Mouse (Mus musculus) myocyte (in vitro differentiated cells): ENCODE measurements around the gene Spred2. TPM values are rescaled to one million over a fixed set of nuclear protein-coding genes. Genes with fewer than 3 reads are reported as not detected.

Experiments
- H3K27me3 ChIP-seq: one replicate; pipeline ENCODE4 v1.6.1; 2011; ENCODE audit not compliant: control insufficient read depth, insufficient read depth, insufficient read length
- H3K36me3 ChIP-seq: one replicate; pipeline ENCODE4 v1.6.1; 2011; ENCODE audit not compliant: control insufficient read depth, insufficient read depth
- H3K4me2 ChIP-seq: one replicate; pipeline ENCODE4 v1.6.1; 2011; ENCODE audit warnings: low read depth, control low read depth
- H3K4me3 ChIP-seq: one replicate; pipeline ENCODE4 v1.5.1; 2011; ENCODE audit warnings: mild to moderate bottlenecking, control low read depth, moderate library complexity
- H3K79me2 ChIP-seq: one replicate; pipeline ENCODE4 v1.6.1; 2011; ENCODE audit not compliant: control insufficient read depth, insufficient read depth
- H3ac ChIP-seq: one replicate; pipeline ENCODE4 v1.6.1; 2011; ENCODE audit not compliant: control insufficient read depth, insufficient read length
- CEBPB ChIP-seq: IDR thresholded peaks from 2 replicates; pipeline ENCODE4 v1.6.1; 2011; ENCODE audit warnings: mild to moderate bottlenecking, moderate library complexity; ENCODE audit not compliant: poor library complexity, insufficient read depth, severe bottlenecking
- E2F4 ChIP-seq: IDR thresholded peaks from one replicate; pipeline ENCODE4 v1.6.1; 2011; ENCODE audit warnings: mild to moderate bottlenecking, control low read depth, moderate library complexity; ENCODE audit not compliant: insufficient read depth
- MAX ChIP-seq: IDR thresholded peaks from one replicate; pipeline ENCODE4 v1.6.1; 2011; ENCODE audit warnings: low read depth, mild to moderate bottlenecking, control low read depth
- MYOD1 ChIP-seq, 3 experiments: IDR thresholded peaks; one replicate each; pipeline ENCODE4 v1.6.1; 2011; ENCODE audit warnings: control low read depth in 2 of 3, low read depth in 2 of 3, mild to moderate bottlenecking in 2 of 3, moderate library complexity in 1 of 3; ENCODE audit not compliant: insufficient read length in 2 of 3, control insufficient read depth in 1 of 3
- MYOG ChIP-seq, 3 experiments: IDR thresholded peaks; one replicate each; pipeline ENCODE4 v1.6.1; 2011; ENCODE audit warnings: control low read depth in 2 of 3, low read depth in 2 of 3, mild to moderate bottlenecking in 2 of 3; ENCODE audit not compliant: insufficient read length in 2 of 3, control insufficient read depth in 1 of 3, insufficient read depth in 1 of 3
- POLR2A ChIP-seq: IDR thresholded peaks from one replicate; pipeline ENCODE4 v1.6.1; 2011; ENCODE audit warnings: low read depth, mild to moderate bottlenecking, control low read depth, moderate library complexity; ENCODE audit not compliant: insufficient read length
- POLR2AphosphoS2 ChIP-seq: IDR thresholded peaks from one replicate; pipeline ENCODE4 v1.6.1; 2011; ENCODE audit warnings: low read depth, control low read depth; ENCODE audit not compliant: insufficient read length
- REST ChIP-seq: IDR thresholded peaks from one replicate; pipeline ENCODE4 v1.6.1; 2011; ENCODE audit warnings: mild to moderate bottlenecking, control low read depth, moderate library complexity; ENCODE audit not compliant: insufficient read depth, insufficient read length
- SRF ChIP-seq: IDR thresholded peaks from one replicate; pipeline ENCODE4 v1.6.1; 2011; ENCODE audit warnings: low read depth; ENCODE audit not compliant: control insufficient read depth, insufficient read length
- TCF12 ChIP-seq: IDR thresholded peaks from one replicate; pipeline ENCODE4 v1.6.1; 2011; ENCODE audit warnings: mild to moderate bottlenecking, control low read depth; ENCODE audit not compliant: poor library complexity, insufficient read depth, severe bottlenecking
- TCF3 ChIP-seq: IDR thresholded peaks from one replicate; pipeline ENCODE4 v1.6.1; 2011; ENCODE audit warnings: low read depth, control low read depth; ENCODE audit not compliant: insufficient read length
- USF1 ChIP-seq: IDR thresholded peaks from one replicate; pipeline ENCODE4 v1.6.1; 2011; ENCODE audit warnings: low read depth, mild to moderate bottlenecking, control low read depth, moderate library complexity
- polyA plus RNA-seq: library from polyadenylated mRNA; unstranded; fragments of >200 nt; fragmentation: generic; extraction: Trizol; gene quantifications from one replicate; pipeline ENCODE4 v1.2.1, GENCODE M21; 2012; ENCODE audit warnings: missing spikeins

Gene Spred2
- polyA plus RNA-seq, 1 experiment = 15.7 TPM

DNA sequence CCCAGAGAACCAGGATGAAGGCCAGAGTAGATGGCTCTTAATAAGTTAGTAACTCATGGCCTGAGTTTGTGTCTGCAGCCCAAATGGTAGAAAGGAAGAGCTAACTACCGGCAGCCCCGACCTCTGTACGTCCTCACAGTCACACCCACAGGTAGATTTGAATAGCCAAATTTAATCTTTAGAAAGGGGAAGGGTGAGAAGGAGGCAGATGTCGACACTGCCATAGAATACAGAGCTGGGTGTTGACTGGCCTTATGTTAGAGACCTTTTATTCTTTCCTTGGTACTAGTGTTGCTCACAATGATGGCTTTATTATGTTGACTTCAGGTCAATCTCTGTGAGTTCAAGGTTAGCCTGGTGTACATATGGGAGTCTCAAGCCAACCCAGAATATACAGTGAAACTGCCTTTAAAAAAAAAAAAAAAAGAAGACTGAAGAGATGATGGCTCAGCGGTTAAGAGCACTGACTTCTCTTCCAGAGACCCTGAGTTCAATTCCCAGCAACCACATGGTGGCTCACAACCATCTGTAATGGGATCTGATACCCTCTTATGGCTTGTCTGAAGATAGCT lies 61.2 kb downstream of the Spred2 start:
- H3K4me2 ChIP-seq = no peak overlapping the region
- H3K79me2 ChIP-seq = peaks cover 98% of the 10 kb centered on the region
- H3K4me3 ChIP-seq = no peak overlapping the region
- no peaks in the 10 kb centered on the region for H3K27me3 ChIP-seq
- no peak for TF ChIP-seq MYOD1 (IDR thresholded peaks at IDR 0.05; ENCODE audit: control insufficient read depth in 1 of 3, insufficient read length in 2 of 3, low read depth in 2 of 3)
- TF ChIP-seq USF1 = no peak
- TF ChIP-seq E2F4 = no peak
- TF ChIP-seq POLR2A = no peak
- TF ChIP-seq CEBPB = no peak
- TF ChIP-seq TCF12 = no peak
- no peak for TF ChIP-seq POLR2AphosphoS2
- no peak for TF ChIP-seq REST
- TF ChIP-seq SRF = no peak
- no peak for TF ChIP-seq MYOG (IDR thresholded peaks at IDR 0.05; ENCODE audit: control insufficient read depth in 1 of 3, insufficient read depth in 1 of 3, insufficient read length in 2 of 3, low read depth in 2 of 3)
- TF ChIP-seq MAX = no peak
- TF ChIP-seq TCF3 = no peak
- no peak overlapping the region for H3ac ChIP-seq
- no peaks in the 10 kb centered on the region for H3K36me3 ChIP-seq

DNA sequence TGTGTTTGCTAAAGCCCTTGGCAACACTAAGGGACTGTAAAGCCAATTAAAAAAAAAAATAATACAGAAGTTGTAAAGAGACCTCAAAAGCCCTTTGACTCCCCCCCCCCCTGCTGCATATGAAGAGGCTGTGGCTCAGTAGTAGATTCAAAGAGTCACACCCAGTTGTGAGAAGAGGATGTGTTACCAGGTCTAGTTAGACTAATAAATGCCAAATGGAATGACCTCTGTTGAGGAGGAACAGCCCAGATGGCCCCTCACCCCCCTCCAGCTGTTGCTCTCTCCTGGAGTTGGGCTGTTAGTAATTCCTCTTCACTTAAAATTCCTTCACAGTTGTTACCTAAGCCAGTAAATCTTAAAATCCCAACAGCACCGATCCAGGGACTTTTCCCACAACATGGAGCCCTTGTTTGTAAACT lies 62.3 kb downstream of the Spred2 start:
- H3K4me3 ChIP-seq = no peak overlapping the region
- no peaks in the 10 kb centered on the region for H3K27me3 ChIP-seq
- H3K36me3 ChIP-seq = no peaks in the 10 kb centered on the region
- H3ac ChIP-seq = no peak overlapping the region
- H3K79me2 ChIP-seq = peaks cover 98% of the 10 kb centered on the region
- TF ChIP-seq TCF12 (peak; percentile 34), POLR2A (no peak), MYOG (IDR thresholded peaks at IDR 0.05; ENCODE audit: control insufficient read depth in 1 of 3, insufficient read depth in 1 of 3, insufficient read length in 2 of 3, low read depth in 2 of 3) (peak in 1 of 3 experiments; percentile 40), TCF3 (no peak), CEBPB (no peak), MAX (no peak), USF1 (no peak), SRF (no peak), REST (no peak), MYOD1 (IDR thresholded peaks at IDR 0.05; ENCODE audit: control insufficient read depth in 1 of 3, insufficient read length in 2 of 3, low read depth in 2 of 3) (peak in 2 of 3 experiments; percentile 56 to 82), POLR2AphosphoS2 (no peak), E2F4 (no peak)
- H3K4me2 ChIP-seq = peak overlapping the region; percentile 54

DNA sequence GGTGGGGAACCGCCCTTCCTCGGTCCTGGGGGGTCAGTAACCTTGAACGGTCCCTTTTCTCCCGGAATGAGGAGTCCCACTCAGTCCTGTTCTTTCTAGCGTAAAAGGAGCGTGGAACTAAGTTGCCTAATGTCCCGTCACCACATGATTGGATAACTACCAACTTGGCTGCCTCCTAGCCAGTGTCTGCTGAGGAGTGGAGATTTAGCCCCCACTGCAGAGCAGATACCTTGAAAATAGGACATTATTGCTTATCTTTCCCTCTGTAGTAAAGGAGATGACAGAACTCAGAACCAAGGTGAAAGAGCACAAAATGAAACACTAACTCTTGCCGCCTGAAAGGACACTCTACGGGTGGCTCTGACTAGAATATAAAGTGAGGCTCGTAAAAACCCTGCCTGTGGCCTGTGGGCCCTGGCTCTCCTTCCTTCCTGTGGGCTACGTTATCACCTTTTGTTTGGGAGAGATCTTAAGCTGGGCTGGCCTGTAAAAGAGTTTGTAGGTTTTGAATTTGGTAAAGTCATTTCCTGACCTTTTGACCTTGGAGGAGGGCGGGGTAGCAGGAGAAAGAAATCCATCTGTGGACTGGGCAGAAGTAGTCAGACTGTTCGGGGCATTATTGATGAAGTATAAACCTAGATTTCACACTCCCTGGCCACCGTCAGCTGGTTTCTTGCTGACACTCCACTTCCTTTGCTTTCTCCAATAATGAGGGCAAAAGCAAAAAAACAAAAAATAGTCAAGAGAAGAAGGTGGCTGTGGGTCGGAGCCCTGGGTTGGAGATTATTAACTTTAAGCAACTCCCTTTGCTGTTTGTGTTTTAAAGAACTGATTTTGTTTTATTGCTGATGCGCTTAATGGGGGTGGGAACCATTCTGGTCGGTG lies 62.9 kb downstream of the Spred2 start:
- H3K4me2 ChIP-seq = peak overlapping the region; percentile 54
- no peaks in the 10 kb centered on the region for H3K27me3 ChIP-seq
- TF ChIP-seq MYOG (IDR thresholded peaks at IDR 0.05; ENCODE audit: control insufficient read depth in 1 of 3, insufficient read depth in 1 of 3, insufficient read length in 2 of 3, low read depth in 2 of 3) = no peak
- TF ChIP-seq POLR2AphosphoS2 = no peak
- no peak for TF ChIP-seq REST
- no peak for TF ChIP-seq E2F4
- H3K79me2 ChIP-seq = peaks cover 99% of the 10 kb centered on the region
- no peak overlapping the region for H3ac ChIP-seq
- no peaks in the 10 kb centered on the region for H3K36me3 ChIP-seq
- no peak overlapping the region for H3K4me3 ChIP-seq

DNA sequence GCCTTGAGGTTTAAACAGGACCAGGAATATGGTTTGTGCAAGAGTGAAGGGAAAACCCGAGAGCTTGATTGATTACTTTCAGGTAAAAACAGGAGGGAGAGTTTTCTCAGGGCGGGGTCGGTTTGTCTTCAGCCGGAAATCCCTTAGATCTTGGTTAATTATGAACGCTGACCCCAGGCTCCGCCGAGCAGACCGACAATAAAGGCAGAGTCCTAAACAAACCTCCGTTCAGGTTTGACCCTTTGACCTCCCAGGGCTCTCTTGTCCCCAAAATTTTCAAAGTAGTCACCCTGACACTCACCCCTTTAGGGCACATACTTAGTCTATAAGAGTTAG lies 63.5 kb downstream of the Spred2 start:
- Histone ChIP-seq H3K4me2 (peak overlapping the region; percentile 54), H3K36me3 (no peaks in the 10 kb centered on the region), H3K4me3 (no peak overlapping the region), H3K79me2 (peaks cover 97% of the 10 kb centered on the region), H3ac (no peak overlapping the region), H3K27me3 (no peaks in the 10 kb centered on the region)
- no peak for TF ChIP-seq USF1
- no peak for TF ChIP-seq POLR2AphosphoS2
- no peak for TF ChIP-seq TCF3
- no peak for TF ChIP-seq POLR2A
- TF ChIP-seq REST = no peak

DNA sequence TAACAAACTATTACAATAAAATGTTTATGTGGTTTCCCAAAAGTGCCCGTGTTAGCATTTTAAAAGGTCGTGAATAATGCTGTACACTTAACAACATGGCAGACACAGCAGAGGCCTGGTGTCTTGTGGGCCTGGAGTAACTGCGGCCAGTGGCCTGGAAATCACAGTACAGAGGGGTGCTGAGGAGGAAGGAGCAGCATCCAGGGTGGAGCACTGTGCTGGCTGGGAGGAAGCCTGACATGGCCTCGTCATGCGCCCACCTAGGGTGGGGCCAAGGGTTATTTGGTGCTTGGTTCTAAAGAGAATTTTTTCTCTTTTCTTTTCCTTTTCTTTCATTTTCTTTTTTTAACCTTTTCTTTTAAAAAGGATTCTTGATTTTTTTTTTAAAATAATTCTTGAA lies 64.0 kb downstream of the Spred2 start:
- no peak for TF ChIP-seq MYOG (IDR thresholded peaks at IDR 0.05; ENCODE audit: control insufficient read depth in 1 of 3, insufficient read depth in 1 of 3, insufficient read length in 2 of 3, low read depth in 2 of 3)
- TF ChIP-seq TCF3 = no peak
- no peak for TF ChIP-seq USF1
- no peak for TF ChIP-seq SRF
- TF ChIP-seq E2F4 = no peak
- no peak for TF ChIP-seq REST
- TF ChIP-seq POLR2AphosphoS2 = no peak
- no peak for TF ChIP-seq MAX
- TF ChIP-seq POLR2A = no peak
- no peak for TF ChIP-seq MYOD1 (IDR thresholded peaks at IDR 0.05; ENCODE audit: control insufficient read depth in 1 of 3, insufficient read length in 2 of 3, low read depth in 2 of 3)
- no peak for TF ChIP-seq CEBPB
- H3ac ChIP-seq = no peak overlapping the region
- no peaks in the 10 kb centered on the region for H3K27me3 ChIP-seq
- H3K79me2 ChIP-seq = peaks cover 96% of the 10 kb centered on the region
- H3K36me3 ChIP-seq = no peaks in the 10 kb centered on the region
- H3K4me3 ChIP-seq = no peak overlapping the region
- no peak overlapping the region for H3K4me2 ChIP-seq
